ENCODE assay signal across 12 mouse cellular contexts in genomic region chr1:91405406-91406169, GRCm38 (mm10). TPM values are rescaled to one million over a fixed set of nuclear protein-coding genes. Genes with fewer than 3 reads are reported as not detected.
DNase-seq lines count a peak whose midpoint lies in the region; ATAC-seq and TF ChIP-seq lines count a peak whose summit lies in the region.
"Had no signal": no experiment of that assay in that cellular context is flagged by ENCODE, and none has a peak within 500 bp of the region (broad histone marks: within the 10 kb centered on the region; RNA-seq: fewer than 3 reads in every experiment).

No protein-coding gene starts in this region.

- peaks cover 6% of the 10 kb centered on the region for H3K4me1 ChIP-seq in thymus, adult 2 months (replicated peaks; ENCODE audit: control insufficient read depth, insufficient read depth, low read length)
- H3K4me1 ChIP-seq: liver, embryonic 12.5 days; stomach, embryonic 15.5 days had no signal

- DNase-seq in gastrocnemius, adult 18-20 months (ENCODE audit: low spot score): peak; percentile 86
- no peak for DNase-seq in gastrocnemius, postnatal 4 days (ENCODE audit: low spot score in 2 of 2)
- no peak for DNase-seq in thymus, adult 2 months
- no peak for DNase-seq in thymus, postnatal 36 days
- DNase-seq in gastrocnemius, postnatal 36 days: peak; percentile 57 to 58
- no peak for DNase-seq in MN1 (ENCODE audit: low spot score)
- DNase-seq in left cerebral cortex, postnatal 14 days (ENCODE audit: low spot score in 2 of 2): no peak
- DNase-seq: adrenal gland, adult 8-10 months; kidney, adult 9 months had no signal

- H3K36me3 ChIP-seq in thymus, adult 2 months (ENCODE audit: control insufficient read depth, insufficient read depth, low read length): no peaks in the 10 kb centered on the region
- H3K36me3 ChIP-seq: liver, embryonic 12.5 days; stomach, embryonic 15.5 days had no signal

- no peak overlapping the region for H3K27ac ChIP-seq in thymus, adult 2 months (ENCODE audit: control insufficient read depth, insufficient read depth, low read length)
- H3K27ac ChIP-seq: liver, embryonic 12.5 days; stomach, embryonic 15.5 days had no signal

- H3K4me3 ChIP-seq in thymus, adult 2 months (ENCODE audit: control insufficient read depth, insufficient read depth, low read length): peak overlapping the region; percentile 33
- H3K4me3 ChIP-seq: liver, embryonic 12.5 days; stomach, embryonic 15.5 days had no signal

- no peak for TF ChIP-seq POLR2A in thymus, adult 2 months (IDR thresholded peaks at IDR 0.05; ENCODE audit: control insufficient read depth, extremely low read depth, insufficient read depth, low read length, poor library complexity)

- intact Hi-C loops in gastrocnemius, postnatal 36 days (cut with DNase I): no loop called here
- intact Hi-C loops in left cerebral cortex, postnatal 14 days (cut with DNase I): no loop called here

- no peak for ATAC-seq in erythroid progenitor cell, adult 5-6 weeks (replicated peaks; ENCODE audit: low FRiP score, poor library complexity, severe bottlenecking)
- ATAC-seq: liver, embryonic 12.5 days had no signal

- no peaks in the 10 kb centered on the region for H3K27me3 ChIP-seq in thymus, adult 2 months (ENCODE audit: control insufficient read depth, insufficient read depth, low read length)
- H3K27me3 ChIP-seq: stomach, embryonic 15.5 days had no signal

- TF ChIP-seq CTCF in thymus, adult 2 months (IDR thresholded peaks at IDR 0.05; ENCODE audit: borderline replicate concordance, control insufficient read depth, extremely low read depth, insufficient read depth, low read length, poor library complexity): no peak

- 65% methylated on average over 23 of the region's 23 CpGs for WGBS in thymus, adult 2 months

RNA-seq across cellular contexts. Expression of gene Ilkap, which starts 7.0 kb away (rescaled TPM):
- total RNA-seq in gastrocnemius, adult 18-20 months (2021): 10 to 100 TPM; 35.4 to 40.1 TPM
- total RNA-seq in gastrocnemius, postnatal 4 days (2021): 10 to 100 TPM; 65.7 to 71.3 TPM
- polyA plus RNA-seq in thymus, adult 2 months (2012; rRNA removed): 90.3 and 104 TPM in 2 replicates
- 10 to 100 TPM; 33.2 TPM for total RNA-seq in gastrocnemius, postnatal 36 days (2021)
- 10 to 100 TPM; 49.9 to 56.0 TPM for total RNA-seq in left cerebral cortex, postnatal 14 days (2021)
- total RNA-seq in erythroid progenitor cell, adult 5-6 weeks (2015; ENCODE audit: low replicate concordance): 82.2 and 110 TPM in 2 replicates
- total RNA-seq in erythroid progenitor cell, adult 5-6 weeks (2017; ENCODE audit: low replicate concordance): 101 and 110 TPM in 2 replicates

RNA-seq across cellular contexts. Expression of gene Hes6, which starts 8.2 kb away (rescaled TPM):
- 1 to 10 TPM; 6.0 to 6.4 TPM for total RNA-seq in gastrocnemius, adult 18-20 months (2021)
- total RNA-seq in gastrocnemius, postnatal 4 days (2021): 10 to 100 TPM; 31.2 to 37.4 TPM
- polyA plus RNA-seq in thymus, adult 2 months (2012; rRNA removed): 200 and 203 TPM in 2 replicates
- total RNA-seq in gastrocnemius, postnatal 36 days (2021): 1 to 10 TPM; 7.5 to 7.9 TPM
- 10 to 100 TPM; 16.5 to 21.0 TPM for total RNA-seq in left cerebral cortex, postnatal 14 days (2021)
- 1.7 and 11.2 TPM in 2 replicates for total RNA-seq in erythroid progenitor cell, adult 5-6 weeks (2015; ENCODE audit: low replicate concordance)
- 3.5 and 4.6 TPM in 2 replicates for total RNA-seq in erythroid progenitor cell, adult 5-6 weeks (2017; ENCODE audit: low replicate concordance)

RNA-seq across cellular contexts. Expression of gene Erfe, which starts 39.4 kb away (rescaled TPM):
- total RNA-seq in gastrocnemius, adult 18-20 months (2021): 1 to 10 TPM; 1.2 to 1.6 TPM
- 1 to 10 TPM in 1 of 2 experiments, under 1 TPM in 1; 0.88 to 2.2 TPM for total RNA-seq in gastrocnemius, postnatal 4 days (2021)
- 1.4 and 2.5 TPM in 2 replicates for polyA plus RNA-seq in thymus, adult 2 months (2012; rRNA removed)
- 1 to 10 TPM; 1.8 to 2.1 TPM for total RNA-seq in gastrocnemius, postnatal 36 days (2021)
- under 1 TPM; 0.15 to 0.34 TPM for total RNA-seq in left cerebral cortex, postnatal 14 days (2021)
- total RNA-seq in erythroid progenitor cell, adult 5-6 weeks (2015; ENCODE audit: low replicate concordance): 5.4 and 16.9 TPM in 2 replicates
- 2.8 and 3.1 TPM in 2 replicates for total RNA-seq in erythroid progenitor cell, adult 5-6 weeks (2017; ENCODE audit: low replicate concordance)

RNA-seq across cellular contexts. Expression of gene Per2, which starts 53.5 kb away (rescaled TPM):
- 1 to 10 TPM; 2.3 to 3.0 TPM for total RNA-seq in gastrocnemius, adult 18-20 months (2021)
- 1 to 10 TPM; 7.2 to 8.6 TPM for total RNA-seq in gastrocnemius, postnatal 4 days (2021)
- 3.3 and 3.4 TPM in 2 replicates for polyA plus RNA-seq in thymus, adult 2 months (2012; rRNA removed)
- total RNA-seq in gastrocnemius, postnatal 36 days (2021): 1 to 10 TPM; 6.7 to 9.9 TPM
- total RNA-seq in left cerebral cortex, postnatal 14 days (2021): 10 to 100 TPM; 18.8 to 26.1 TPM
- total RNA-seq in erythroid progenitor cell, adult 5-6 weeks (2015; ENCODE audit: low replicate concordance): 0.72 and 1.3 TPM in 2 replicates
- 0.45 and 0.90 TPM in 2 replicates for total RNA-seq in erythroid progenitor cell, adult 5-6 weeks (2017; ENCODE audit: low replicate concordance)

RNA-seq across cellular contexts. Expression of gene Klhl30, which starts 54.8 kb away (rescaled TPM):
- 10 to 100 TPM; 72.6 to 80.4 TPM for total RNA-seq in gastrocnemius, adult 18-20 months (2021)
- 10 to 100 TPM; 68.6 to 73.2 TPM for total RNA-seq in gastrocnemius, postnatal 4 days (2021)
- polyA plus RNA-seq in thymus, adult 2 months (2012; rRNA removed): 0.68 and 4.0 TPM in 2 replicates
- 10 to 100 TPM; 55.0 to 66.7 TPM for total RNA-seq in gastrocnemius, postnatal 36 days (2021)
- total RNA-seq in left cerebral cortex, postnatal 14 days (2021): under 1 TPM in 1 of 2 experiments, not detected in 1; 0.11 TPM
- not detected in 2 replicates for total RNA-seq in erythroid progenitor cell, adult 5-6 weeks (2015; ENCODE audit: low replicate concordance)
- total RNA-seq in erythroid progenitor cell, adult 5-6 weeks (2017; ENCODE audit: low replicate concordance): not detected in 2 replicates
- polyA plus RNA-seq: liver, embryonic 12.5 days had no signal

Comparison
In these comparisons a context has a peak if more than half of its experiments do, and no peak if none do; other contexts are left out.
1. DNase-seq: peak in gastrocnemius, adult 18-20 months (single experiment) and gastrocnemius, postnatal 36 days (2 of 2); none in gastrocnemius, postnatal 4 days (0 of 2), thymus, adult 2 months (single experiment), thymus, postnatal 36 days (0 of 2), MN1 (single experiment) and left cerebral cortex, postnatal 14 days (0 of 2).